Mouse (Mus musculus) intestine, postnatal 0 days (tissue): ENCODE measurements around the gene Smurf2. TPM values are rescaled to one million over a fixed set of nuclear protein-coding genes. Genes with fewer than 3 reads are reported as not detected.

Experiments
- ATAC-seq: fragments of 200-750 bp; cut with Nextera tagmentation; 2 replicates; pipeline ENCODE4 v1.8.0; 2017; ENCODE audit warnings: mild to moderate bottlenecking, moderate TSS enrichment, moderate library complexity
- H3K27ac ChIP-seq: fragments of 300-500 bp; sonication (generic); 2 replicates; pipeline ENCODE4 v1.5.1; 2014; ENCODE audit warnings: mild to moderate bottlenecking, low read depth, low read length, moderate library complexity
- H3K27me3 ChIP-seq: fragments of 300-500 bp; sonication (generic); replicated peaks from 2 replicates; pipeline ENCODE4 v1.6.1; 2014; ENCODE audit warnings: low read length, mixed read lengths; ENCODE audit not compliant: control insufficient read depth, insufficient read depth
- H3K36me3 ChIP-seq: fragments of 300-500 bp; sonication (generic); 2 replicates; pipeline ENCODE4 v1.6.1; 2014; ENCODE audit warnings: mild to moderate bottlenecking, moderate library complexity; ENCODE audit not compliant: control insufficient read depth, insufficient read depth
- H3K4me1 ChIP-seq: fragments of 300-500 bp; sonication (generic); replicated peaks from 2 replicates; pipeline ENCODE4 v1.6.1; 2014; ENCODE audit warnings: antibody characterized with exemption, low read length, mixed read lengths; ENCODE audit not compliant: control insufficient read depth, insufficient read depth
- H3K4me2 ChIP-seq: fragments of 300-500 bp; sonication (generic); replicated peaks from 2 replicates; pipeline ENCODE4 v1.6.1; 2014; ENCODE audit warnings: low read depth, mild to moderate bottlenecking, moderate library complexity
- H3K4me3 ChIP-seq: fragments of 300-500 bp; sonication (generic); 2 replicates; pipeline ENCODE4 v1.5.1; 2014; ENCODE audit warnings: low read depth, low read length
- H3K9ac ChIP-seq: fragments of 300-500 bp; sonication (generic); 2 replicates; pipeline ENCODE4 v1.6.1; 2014; ENCODE audit warnings: mild to moderate bottlenecking, low read depth, low read length
- H3K9me3 ChIP-seq: fragments of 300-500 bp; sonication (generic); 2 replicates; pipeline ENCODE4 v1.6.1; 2016; ENCODE audit warnings: mixed run types; ENCODE audit not compliant: control insufficient read depth
- CTCF ChIP-seq: sonication (generic); IDR thresholded peaks from 2 replicates; pipeline ENCODE4 v1.5.1; 2016; ENCODE audit warnings: low read depth, mild to moderate bottlenecking, control low read depth, antibody characterized with exemption, moderate library complexity
- WGBS: fragments of 180-500 bp; shearing (Covaris S2); extraction: QIAGEN DNeasy Blood & Tissue Kit; methylation state at CpG from one replicate; pipeline ENCODE4 v1.1.7; 2014; 5-methylcytosine and 5-hydroxymethylcytosine counted together
- polyA plus RNA-seq: library from polyadenylated mRNA; unstranded; fragments of >200 nt; fragmentation: Nextera tagmentation; extraction: Ambion mirVana; gene quantifications from 2 replicates; pipeline ENCODE4 v1.2.1, GENCODE M21; 2015

Smurf2 gene
- polyA plus RNA-seq, 1 experiment from 2014 or later = 8.0 TPM

DNA sequence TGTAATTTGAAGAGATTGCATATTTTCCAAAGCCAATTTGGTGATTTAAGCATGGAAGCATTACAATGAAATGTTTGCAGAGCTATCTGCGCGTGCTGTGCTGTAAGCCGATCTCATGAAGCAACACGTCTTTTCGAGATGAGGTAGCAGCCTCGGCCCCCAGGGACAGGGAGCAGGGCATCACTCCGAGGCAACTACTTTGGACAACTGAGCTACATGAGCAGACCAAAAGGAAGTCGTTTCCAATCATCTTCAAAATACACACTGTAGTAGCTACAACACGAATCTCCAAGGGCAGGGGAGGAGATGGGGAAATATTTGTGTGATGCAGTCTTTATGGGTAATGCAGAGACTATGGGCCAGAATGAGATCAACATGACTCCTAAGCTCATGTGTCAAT lies 9.9 kb upstream of the Smurf2 start:
- TF ChIP-seq CTCF = no peak
- no peak for ATAC-seq
- Histone ChIP-seq H3K4me2 (no peak overlapping the region), H3K36me3 (no peaks in the 10 kb centered on the region), H3K27me3 (no peaks in the 10 kb centered on the region), H3K27ac (no peak overlapping the region), H3K9me3 (no peaks in the 10 kb centered on the region), H3K9ac (no peak overlapping the region), H3K4me3 (no peak overlapping the region), H3K4me1 (no peaks in the 10 kb centered on the region)
- WGBS = 76% methylated on average over 9 of the region's 9 CpGs

DNA sequence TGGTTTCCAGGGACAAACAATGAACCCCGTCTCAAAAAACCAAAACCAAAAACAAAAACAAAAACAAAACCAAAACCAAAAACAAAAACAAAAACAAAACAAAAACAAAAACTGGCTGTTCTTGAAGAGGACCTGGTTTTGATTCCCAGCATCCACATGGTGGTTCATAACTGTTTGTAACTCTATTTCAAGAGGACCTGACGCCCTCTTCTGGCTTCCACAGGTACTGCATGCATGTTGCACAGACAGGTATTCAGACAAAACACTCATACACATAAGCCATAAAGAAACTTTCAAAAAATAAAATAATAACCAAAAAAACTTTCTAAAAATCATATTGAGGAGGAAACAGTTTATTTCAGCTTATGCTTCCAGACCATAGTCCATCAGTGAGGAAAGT lies 8.4 kb upstream of the Smurf2 start:
- Histone ChIP-seq H3K4me1 (no peaks in the 10 kb centered on the region), H3K27ac (no peak overlapping the region), H3K4me2 (no peak overlapping the region), H3K27me3 (no peaks in the 10 kb centered on the region), H3K4me3 (no peak overlapping the region), H3K9me3 (no peaks in the 10 kb centered on the region), H3K36me3 (no peaks in the 10 kb centered on the region), H3K9ac (no peak overlapping the region)
- TF ChIP-seq CTCF = peak; percentile 44
- ATAC-seq = no peak
- WGBS = 64% methylated on average over 2 of the region's 2 CpGs

DNA sequence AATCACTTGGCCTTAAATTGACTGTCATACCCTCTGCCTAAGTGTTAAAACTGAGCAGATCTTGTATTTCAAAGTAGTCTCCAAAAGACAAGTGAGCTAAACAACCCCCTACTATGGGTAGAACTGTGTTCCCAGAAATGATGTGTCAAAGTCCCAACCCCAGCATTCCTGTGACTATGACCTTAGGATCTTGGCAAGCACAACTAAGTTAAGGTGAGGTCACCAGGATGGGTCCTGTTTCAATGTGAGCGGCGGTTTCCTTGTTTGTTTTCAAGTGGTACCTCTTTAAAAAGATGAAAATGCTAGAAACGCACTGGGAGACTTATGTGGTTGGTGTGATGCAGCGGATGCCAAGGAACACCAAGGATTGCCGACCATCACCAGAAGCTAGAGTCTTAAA lies 7.4 kb upstream of the Smurf2 start:
- TF ChIP-seq CTCF = no peak
- 95% methylated on average over 5 of the region's 5 CpGs for WGBS

DNA sequence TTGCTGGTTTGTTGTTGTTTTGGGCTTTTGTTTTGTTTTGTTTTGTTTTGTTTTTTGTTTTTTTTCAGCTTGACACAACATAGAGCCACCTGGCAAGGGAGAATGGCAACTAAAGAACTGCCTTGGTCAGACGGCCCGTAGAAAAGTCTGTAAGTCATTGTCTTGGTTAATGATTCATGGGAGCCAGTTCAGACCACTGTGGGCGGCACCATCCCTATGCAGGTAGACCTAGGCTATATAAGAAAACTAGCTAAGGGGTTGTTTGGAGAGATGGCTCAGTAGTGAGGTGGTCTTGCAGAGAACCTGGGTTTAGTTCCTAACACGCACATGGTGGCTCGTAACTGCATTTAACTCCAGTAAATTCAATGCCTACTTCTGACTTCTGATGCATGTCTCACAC lies 6.7 kb upstream of the Smurf2 start:
- H3K27me3 ChIP-seq = no peaks in the 10 kb centered on the region
- H3K4me3 ChIP-seq = no peak overlapping the region
- H3K9ac ChIP-seq = no peak overlapping the region
- ATAC-seq = no peak
- no peak for TF ChIP-seq CTCF
- no peaks in the 10 kb centered on the region for H3K36me3 ChIP-seq
- no peak overlapping the region for H3K27ac ChIP-seq
- H3K4me1 ChIP-seq = no peaks in the 10 kb centered on the region
- H3K9me3 ChIP-seq = no peaks in the 10 kb centered on the region
- WGBS = 83% methylated on average over 5 of the region's 5 CpGs
- H3K4me2 ChIP-seq = no peak overlapping the region

More for the DNA sequence above, 7.4 kb upstream of the Smurf2 start:
- H3K4me3 ChIP-seq = no peak overlapping the region
- H3K4me2 ChIP-seq = no peak overlapping the region
- H3K9ac ChIP-seq = no peak overlapping the region
- H3K4me1 ChIP-seq = no peaks in the 10 kb centered on the region
- H3K27me3 ChIP-seq = no peaks in the 10 kb centered on the region
- H3K9me3 ChIP-seq = no peaks in the 10 kb centered on the region
- no peaks in the 10 kb centered on the region for H3K36me3 ChIP-seq
- no peak for ATAC-seq
- H3K27ac ChIP-seq = no peak overlapping the region

DNA sequence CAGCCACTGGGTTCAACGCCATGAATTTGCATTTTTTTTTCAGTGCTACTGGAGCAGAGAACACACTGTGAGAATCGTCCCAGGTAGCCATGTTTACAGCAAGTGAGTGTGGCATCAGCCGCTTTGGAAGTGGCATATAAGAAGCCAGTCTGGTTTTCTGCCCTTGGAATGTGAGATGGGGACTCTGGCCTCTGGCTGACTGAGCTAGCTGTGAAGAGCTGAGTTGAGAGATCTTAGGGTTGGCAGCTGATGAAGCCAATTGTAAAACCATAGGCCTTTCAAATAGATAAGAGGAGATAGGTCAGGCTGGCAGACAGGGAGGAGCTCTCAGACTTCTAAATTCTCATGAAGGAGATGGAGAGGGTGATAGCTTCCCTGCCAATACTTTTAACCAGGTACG lies 6.2 kb upstream of the Smurf2 start:
- H3K4me2 ChIP-seq = no peak overlapping the region
- H3K9me3 ChIP-seq = no peaks in the 10 kb centered on the region
- H3K27ac ChIP-seq = no peak overlapping the region
- no peak for ATAC-seq
- TF ChIP-seq CTCF = no peak
- no peak overlapping the region for H3K9ac ChIP-seq
- H3K4me1 ChIP-seq = no peaks in the 10 kb centered on the region
- no peaks in the 10 kb centered on the region for H3K36me3 ChIP-seq
- WGBS = 74% methylated on average over 4 of the region's 4 CpGs
- no peaks in the 10 kb centered on the region for H3K27me3 ChIP-seq
- H3K4me3 ChIP-seq = no peak overlapping the region

GRCm38 (mm10) chr11:106919612-106920550 lies 634 bp downstream of the Smurf2 start:
- Histone ChIP-seq H3K27ac (peak overlapping the region; percentile 98), H3K4me1 (no peaks in the 10 kb centered on the region), H3K27me3 (no peaks in the 10 kb centered on the region), H3K36me3 (no peaks in the 10 kb centered on the region), H3K4me3 (peak overlapping the region; percentile 85), H3K4me2 (peak overlapping the region; percentile 77), H3K9ac (peak overlapping the region; percentile 96), H3K9me3 (no peaks in the 10 kb centered on the region)
- WGBS = under 1% methylated on average over 58 of the region's 87 CpGs
- TF ChIP-seq CTCF = no peak
- peak; percentile 79 for ATAC-seq
